Mouse (Mus musculus): ENCODE results near the gene Cntn1.

DNA sequence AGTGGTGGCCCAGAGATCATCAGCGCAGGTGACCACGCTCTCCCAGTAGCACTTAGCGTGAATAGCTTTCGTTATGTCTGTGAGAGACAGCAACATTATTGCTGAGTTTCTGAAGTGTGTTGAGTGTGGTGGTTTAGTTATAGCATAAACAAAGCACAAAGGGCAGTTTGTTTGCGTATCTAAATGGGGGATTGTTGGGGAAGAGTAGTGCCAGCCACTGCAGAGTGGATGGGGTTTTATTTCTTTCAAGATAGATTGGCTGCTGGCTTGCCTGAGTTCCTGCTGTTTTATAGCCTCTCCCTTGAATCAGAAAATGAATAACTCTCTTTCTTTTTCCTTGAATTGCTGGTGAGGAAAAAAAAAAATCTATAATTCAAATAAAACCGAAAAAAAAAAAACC lies 86.1 kb downstream of the Cntn1 start:
- TF ChIP-seq POLR2A (IDR thresholded peaks at IDR 0.05; ENCODE audit: extremely low read depth, insufficient read depth, low read length): no peak
- TF ChIP-seq CTCF (IDR thresholded peaks at IDR 0.05; ENCODE audit: extremely low read depth, insufficient read depth, low read length): no peak
